Mouse (Mus musculus) liver, postnatal 0 days (tissue): ENCODE measurements at regions not wholly inside any gene's neighbourhood (a gene's known extent, or its start where the extent isn't known, plus 50 kb on each side); places are given as distances from the start of the nearest gene placed in this dataset.
A peak's percentile ranks its signal among the peaks of the same experiment; 100 is the strongest.

ENCODE experiments used
- CTCF ChIP-seq: sonication (generic); IDR thresholded peaks from 2 replicates; pipeline ENCODE4 v1.5.1; 2016; ENCODE audit warnings: antibody characterized with exemption, low read depth
- EP300 ChIP-seq: IDR thresholded peaks from 2 replicates; pipeline ENCODE4 v1.6.1; 2016; ENCODE audit warnings: antibody characterized with exemption, low read depth, mild to moderate bottlenecking

GRCm38 (mm10) chr13:106721167-106721566 is 215.6 kb downstream of the Ipo11 start:
- TF ChIP-seq CTCF = peak; percentile 53
- TF ChIP-seq EP300 = no peak
